Mouse (Mus musculus): ENCODE data around the gene Gpsm3. TPM values are rescaled to one million over a fixed set of nuclear protein-coding genes. Genes with fewer than 3 reads are reported as not detected.
"Not testable (repeated sequence)": the region's sequence is repeated elsewhere in the genome, so short reads cannot be mapped to it uniquely, and the experiment has no call there.

The Gpsm3 gene
- polyA plus RNA-seq (2015; fragmentation: Nextera tagmentation; extraction: Ambion mirVana): 3.4 and 4.9 TPM in 2 replicates

DNA sequence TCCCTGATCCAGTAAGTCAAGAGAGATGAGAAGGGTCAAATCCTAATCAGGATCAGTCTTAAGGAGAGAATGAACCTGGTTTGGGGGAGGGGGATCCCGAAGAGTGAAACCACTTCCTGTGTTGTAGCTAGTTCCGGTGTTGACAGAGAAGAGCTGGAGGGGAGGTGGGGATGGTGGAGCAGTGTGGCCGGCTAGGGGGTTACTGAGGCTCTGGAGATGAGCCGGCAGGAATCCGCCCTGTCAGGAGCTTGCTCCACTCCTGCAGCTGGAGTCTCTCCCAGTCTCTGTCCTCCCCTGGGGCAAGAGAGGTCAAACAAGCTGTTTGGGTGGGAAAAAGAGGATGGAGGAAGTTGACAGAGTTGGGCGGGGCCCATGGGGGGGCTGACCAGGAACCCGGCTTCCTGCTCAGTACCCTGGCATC lies at the start of gene Gpsm3:
Gene Gpsm3, plus strand, starts transcription at position 126 of the 421 bp plus-strand sequence.
- Histone ChIP-seq H3K4me3 (ENCODE audit: low read length) (no peak within 1 kb of the TSS), H3K36me3 (ENCODE audit: control insufficient read depth, insufficient read depth, low read length) (no peaks in the 10 kb centered on the region), H3K9me3 (ENCODE audit: control insufficient read depth, low read length) (no peaks in the 10 kb centered on the region), H3K4me1 (ENCODE audit: control insufficient read depth, insufficient read depth, low read depth, low read length) (peaks cover 40% of the 10 kb centered on the region), H3K27ac (ENCODE audit: low read depth, low read length) (peak within 1 kb of the TSS; percentile 14; the same call in 1 of the 2 replicates), H3K9ac (ENCODE audit: low read depth, low read length) (0 out of 2 replicates have a peak within 1 kb of the TSS, but pooled peaks have one; percentile 32), H3K4me2 (ENCODE audit: low read length) (peak within 1 kb of the TSS; percentile 69; the same call in 1 of the 2 replicates), H3K27me3 (replicated peaks; ENCODE audit: control insufficient read depth, insufficient read depth, low read length) (no peaks in the 10 kb centered on the region)
- ATAC-seq: no peak
- WGBS: 35% methylated on average over 6 of the region's 7 CpGs

DNA sequence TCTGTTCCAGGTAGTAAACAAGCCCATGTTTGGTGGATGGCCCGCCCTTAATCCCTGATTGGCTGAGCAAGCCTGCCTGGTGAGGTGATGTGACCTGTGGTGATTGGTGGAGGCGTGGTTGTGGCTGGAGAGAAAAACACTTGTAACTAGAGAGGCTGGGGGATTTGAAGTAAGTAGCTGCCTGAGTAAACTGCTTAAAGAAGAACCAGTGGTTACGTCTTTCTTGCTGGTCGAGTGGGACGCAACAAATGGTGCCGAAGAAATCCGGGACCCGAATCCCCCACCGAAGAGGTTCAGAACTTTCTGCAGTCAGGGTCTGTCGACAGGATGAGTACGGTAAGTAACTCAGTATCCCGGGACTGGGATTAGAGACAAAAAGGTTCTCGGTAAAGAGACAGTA lies 46.0 kb upstream of the Gpsm3 start:
- not testable (repeated sequence) for H3K4me1 ChIP-seq (ENCODE audit: control insufficient read depth, insufficient read depth, low read depth, low read length); ATAC-seq; H3K27ac ChIP-seq (ENCODE audit: low read depth, low read length); H3K9me3 ChIP-seq (ENCODE audit: control insufficient read depth, low read length); H3K4me3 ChIP-seq (ENCODE audit: low read length); H3K4me2 ChIP-seq (ENCODE audit: low read length); H3K9ac ChIP-seq (ENCODE audit: low read depth, low read length); H3K36me3 ChIP-seq (ENCODE audit: control insufficient read depth, insufficient read depth, low read length); H3K27me3 ChIP-seq (replicated peaks; ENCODE audit: control insufficient read depth, insufficient read depth, low read length)
- WGBS: 96% methylated on average over 12 of the region's 13 CpGs

DNA sequence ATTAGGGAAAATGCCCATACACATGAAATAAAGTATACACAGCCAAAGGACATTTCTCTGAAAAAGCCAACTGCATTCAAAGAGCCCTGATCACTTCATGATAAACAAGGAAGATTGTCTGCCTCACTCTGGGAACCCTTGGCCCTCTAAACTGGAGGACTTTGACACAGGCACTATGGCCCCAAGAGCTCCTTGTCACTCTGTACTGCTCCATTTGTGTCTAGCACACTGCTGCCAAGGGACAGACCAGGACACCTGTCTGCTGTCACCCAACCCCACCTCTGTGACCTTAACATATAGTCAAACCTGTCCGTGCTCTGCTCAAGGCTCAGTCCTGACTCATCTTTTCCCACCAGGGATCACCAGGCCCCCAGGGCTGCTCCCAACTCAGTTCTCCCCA lies 42.8 kb upstream of the Gpsm3 start:
- H3K27ac ChIP-seq (ENCODE audit: low read depth, low read length): no peak overlapping the region
- no peaks in the 10 kb centered on the region for H3K4me1 ChIP-seq (ENCODE audit: control insufficient read depth, insufficient read depth, low read depth, low read length)
- no peaks in the 10 kb centered on the region for H3K36me3 ChIP-seq (ENCODE audit: control insufficient read depth, insufficient read depth, low read length)
- 94% methylated on average over 1 of the region's 1 CpGs for WGBS
- H3K9ac ChIP-seq (ENCODE audit: low read depth, low read length): no peak overlapping the region
- H3K4me3 ChIP-seq (ENCODE audit: low read length): no peak overlapping the region
- no peak for ATAC-seq
- H3K9me3 ChIP-seq (ENCODE audit: control insufficient read depth, low read length): no peaks in the 10 kb centered on the region
- H3K27me3 ChIP-seq (replicated peaks; ENCODE audit: control insufficient read depth, insufficient read depth, low read length): no peaks in the 10 kb centered on the region
- H3K4me2 ChIP-seq (ENCODE audit: low read length): no peak overlapping the region

DNA sequence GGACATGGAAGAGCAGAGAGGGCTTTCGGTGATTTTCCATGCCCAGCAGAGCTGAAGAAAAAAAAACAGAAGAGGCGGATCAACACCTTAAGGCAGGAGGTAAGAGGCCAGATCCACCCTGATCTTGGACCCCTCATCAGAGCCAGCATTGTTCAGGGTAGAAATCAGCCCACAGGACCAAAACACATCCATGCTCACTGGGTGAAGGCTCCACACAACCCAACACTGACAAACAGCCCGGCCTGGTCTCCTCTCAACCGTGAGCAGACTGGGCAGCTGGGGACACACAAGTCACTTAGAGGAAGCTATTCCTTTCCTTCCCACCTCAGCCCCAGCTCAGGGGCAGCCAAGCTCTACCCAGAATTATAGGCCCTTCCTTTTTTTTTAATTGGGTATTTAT lies 42.0 kb upstream of the Gpsm3 start:
- no peaks in the 10 kb centered on the region for H3K4me1 ChIP-seq (ENCODE audit: control insufficient read depth, insufficient read depth, low read depth, low read length)
- H3K27me3 ChIP-seq (replicated peaks; ENCODE audit: control insufficient read depth, insufficient read depth, low read length): no peaks in the 10 kb centered on the region
- no peak overlapping the region for H3K4me3 ChIP-seq (ENCODE audit: low read length)
- WGBS: 90% methylated on average over 4 of the region's 4 CpGs
- H3K4me2 ChIP-seq (ENCODE audit: low read length): no peak overlapping the region
- no peaks in the 10 kb centered on the region for H3K9me3 ChIP-seq (ENCODE audit: control insufficient read depth, low read length)
- H3K36me3 ChIP-seq (ENCODE audit: control insufficient read depth, insufficient read depth, low read length): no peaks in the 10 kb centered on the region
- H3K9ac ChIP-seq (ENCODE audit: low read depth, low read length): no peak overlapping the region
- no peak for ATAC-seq
- H3K27ac ChIP-seq (ENCODE audit: low read depth, low read length): no peak overlapping the region

DNA sequence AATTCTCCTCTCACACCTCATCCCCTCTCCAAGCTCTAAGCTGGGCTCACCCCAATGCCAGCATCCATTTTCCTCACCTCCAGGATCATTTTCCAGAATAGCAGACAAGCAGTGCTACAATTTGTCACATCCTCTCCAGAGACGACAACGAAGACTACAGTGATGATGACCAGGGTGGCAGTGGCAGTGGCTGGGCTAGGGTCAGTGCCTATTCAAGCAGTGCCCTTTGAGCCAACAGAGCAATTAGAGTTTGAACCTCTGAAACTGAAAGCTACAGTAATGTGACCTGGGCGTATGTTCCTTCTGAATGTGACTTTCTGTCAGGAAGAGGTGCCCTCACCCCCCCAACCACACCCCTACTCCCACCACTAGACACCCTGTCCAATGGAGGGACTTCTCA lies 40.5 kb upstream of the Gpsm3 start:
- no peak for ATAC-seq
- Histone ChIP-seq H3K36me3 (ENCODE audit: control insufficient read depth, insufficient read depth, low read length) (no peaks in the 10 kb centered on the region), H3K4me1 (ENCODE audit: control insufficient read depth, insufficient read depth, low read depth, low read length) (no peaks in the 10 kb centered on the region), H3K4me2 (ENCODE audit: low read length) (no peak overlapping the region), H3K9ac (ENCODE audit: low read depth, low read length) (no peak overlapping the region), H3K27me3 (replicated peaks; ENCODE audit: control insufficient read depth, insufficient read depth, low read length) (no peaks in the 10 kb centered on the region), H3K4me3 (ENCODE audit: low read length) (no peak overlapping the region), H3K27ac (ENCODE audit: low read depth, low read length) (no peak overlapping the region), H3K9me3 (ENCODE audit: control insufficient read depth, low read length) (no peaks in the 10 kb centered on the region)
- WGBS: 91% methylated on average over 3 of the region's 3 CpGs

DNA sequence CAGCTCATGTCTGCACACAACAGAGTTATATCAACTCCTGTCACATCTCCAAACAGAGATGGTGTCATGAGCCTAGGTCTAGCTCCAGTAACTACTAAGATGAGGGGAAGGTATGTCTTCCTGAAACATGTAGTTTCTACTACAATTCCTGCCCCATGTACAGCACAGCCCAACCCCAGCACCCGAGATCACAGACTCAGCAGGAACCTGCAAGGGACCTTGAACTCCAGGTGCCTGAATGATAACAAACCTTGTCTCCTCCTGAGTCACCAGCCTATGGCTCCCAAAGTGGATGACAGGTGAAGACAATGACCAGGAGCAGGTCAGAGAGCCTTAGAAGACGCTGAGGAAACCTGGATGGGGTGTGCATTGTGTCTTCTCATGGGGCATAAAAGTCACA lies 39.8 kb upstream of the Gpsm3 start:
- Histone ChIP-seq H3K9ac (ENCODE audit: low read depth, low read length) (no peak overlapping the region), H3K4me1 (ENCODE audit: control insufficient read depth, insufficient read depth, low read depth, low read length) (no peaks in the 10 kb centered on the region), H3K27ac (ENCODE audit: low read depth, low read length) (no peak overlapping the region), H3K9me3 (ENCODE audit: control insufficient read depth, low read length) (no peaks in the 10 kb centered on the region), H3K27me3 (replicated peaks; ENCODE audit: control insufficient read depth, insufficient read depth, low read length) (no peaks in the 10 kb centered on the region), H3K4me2 (ENCODE audit: low read length) (no peak overlapping the region), H3K4me3 (ENCODE audit: low read length) (no peak overlapping the region), H3K36me3 (ENCODE audit: control insufficient read depth, insufficient read depth, low read length) (no peaks in the 10 kb centered on the region)
- 83% methylated on average over 2 of the region's 2 CpGs for WGBS
- ATAC-seq: no peak

DNA sequence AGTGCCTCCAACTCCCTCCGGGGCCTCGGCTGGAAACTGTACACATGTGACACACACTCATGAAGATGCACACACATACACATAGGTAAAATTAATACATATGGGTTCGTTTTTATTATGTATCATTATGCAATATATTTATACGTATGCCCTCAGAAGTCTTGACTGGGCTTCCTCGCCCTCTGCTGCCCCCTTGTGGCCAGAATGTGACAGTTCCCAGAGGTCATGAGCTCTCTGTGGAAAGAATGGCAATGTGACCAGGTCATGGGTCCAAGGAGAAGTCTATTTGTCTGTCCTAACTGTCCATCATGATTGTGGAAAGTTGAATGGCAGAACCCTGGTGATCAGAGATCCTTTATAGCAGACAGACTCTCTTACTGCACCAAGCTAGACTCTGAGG lies 34.1 kb upstream of the Gpsm3 start:
- H3K4me1 ChIP-seq (ENCODE audit: control insufficient read depth, insufficient read depth, low read depth, low read length): no peaks in the 10 kb centered on the region
- no peaks in the 10 kb centered on the region for H3K36me3 ChIP-seq (ENCODE audit: control insufficient read depth, insufficient read depth, low read length)
- 24% methylated on average over 5 of the region's 5 CpGs for WGBS
- no peaks in the 10 kb centered on the region for H3K27me3 ChIP-seq (replicated peaks; ENCODE audit: control insufficient read depth, insufficient read depth, low read length)
- no peak overlapping the region for H3K9ac ChIP-seq (ENCODE audit: low read depth, low read length)
- ATAC-seq: no peak
- no peak overlapping the region for H3K4me2 ChIP-seq (ENCODE audit: low read length)
- H3K9me3 ChIP-seq (ENCODE audit: control insufficient read depth, low read length): no peaks in the 10 kb centered on the region
- no peak overlapping the region for H3K4me3 ChIP-seq (ENCODE audit: low read length)
- H3K27ac ChIP-seq (ENCODE audit: low read depth, low read length): no peak overlapping the region

DNA sequence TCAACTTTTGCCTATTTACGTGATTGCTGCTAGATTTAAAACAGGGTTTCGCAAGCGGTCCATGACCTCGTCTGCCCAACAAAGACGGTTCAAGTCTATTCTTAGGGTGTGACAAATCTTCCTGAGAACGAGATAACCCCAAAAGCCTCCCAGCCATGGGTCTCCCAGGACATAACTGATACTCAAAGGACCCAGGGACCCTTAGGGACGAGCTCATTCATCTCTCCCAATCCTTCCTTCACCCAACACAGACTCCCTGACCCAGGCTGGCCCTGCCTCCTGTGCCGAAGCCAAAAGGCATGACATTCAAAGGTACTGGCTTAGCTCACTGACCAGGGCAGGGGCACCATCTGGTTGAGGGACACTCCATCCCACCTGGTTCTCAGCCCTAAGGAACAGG lies 33.2 kb upstream of the Gpsm3 start:
- ATAC-seq: no peak
- Histone ChIP-seq H3K4me3 (ENCODE audit: low read length) (no peak overlapping the region), H3K27ac (ENCODE audit: low read depth, low read length) (no peak overlapping the region), H3K36me3 (ENCODE audit: control insufficient read depth, insufficient read depth, low read length) (no peaks in the 10 kb centered on the region), H3K4me1 (ENCODE audit: control insufficient read depth, insufficient read depth, low read depth, low read length) (no peaks in the 10 kb centered on the region), H3K9me3 (ENCODE audit: control insufficient read depth, low read length) (no peaks in the 10 kb centered on the region), H3K9ac (ENCODE audit: low read depth, low read length) (no peak overlapping the region), H3K4me2 (ENCODE audit: low read length) (no peak overlapping the region), H3K27me3 (replicated peaks; ENCODE audit: control insufficient read depth, insufficient read depth, low read length) (no peaks in the 10 kb centered on the region)
- 86% methylated on average over 8 of the region's 8 CpGs for WGBS

DNA sequence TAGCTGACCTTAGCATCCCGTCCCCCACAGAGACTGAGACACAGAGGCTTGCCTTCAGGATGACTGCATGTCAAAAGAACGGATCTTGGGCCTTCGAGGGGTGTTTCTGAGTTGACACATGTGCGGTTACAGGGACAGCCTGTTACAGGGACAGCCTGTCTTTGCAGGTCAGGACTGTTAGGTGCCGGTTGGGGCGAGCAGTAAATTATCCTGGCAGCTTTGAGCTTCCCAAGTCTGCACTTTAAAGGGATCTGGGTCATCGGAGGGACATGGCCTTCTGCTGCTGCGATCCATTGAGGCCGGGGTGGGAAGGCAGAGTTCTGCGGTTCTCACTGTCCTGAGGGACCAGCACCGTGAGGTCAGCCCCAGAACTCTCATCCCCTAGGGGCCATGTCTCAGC lies 32.2 kb upstream of the Gpsm3 start:
- no peak overlapping the region for H3K4me3 ChIP-seq (ENCODE audit: low read length)
- no peak overlapping the region for H3K27ac ChIP-seq (ENCODE audit: low read depth, low read length)
- H3K4me2 ChIP-seq (ENCODE audit: low read length): no peak overlapping the region
- no peaks in the 10 kb centered on the region for H3K36me3 ChIP-seq (ENCODE audit: control insufficient read depth, insufficient read depth, low read length)
- H3K4me1 ChIP-seq (ENCODE audit: control insufficient read depth, insufficient read depth, low read depth, low read length): no peaks in the 10 kb centered on the region
- WGBS: 76% methylated on average over 11 of the region's 11 CpGs
- H3K9ac ChIP-seq (ENCODE audit: low read depth, low read length): no peak overlapping the region
- H3K27me3 ChIP-seq (replicated peaks; ENCODE audit: control insufficient read depth, insufficient read depth, low read length): no peaks in the 10 kb centered on the region
- no peak for ATAC-seq
- H3K9me3 ChIP-seq (ENCODE audit: control insufficient read depth, low read length): no peaks in the 10 kb centered on the region

DNA sequence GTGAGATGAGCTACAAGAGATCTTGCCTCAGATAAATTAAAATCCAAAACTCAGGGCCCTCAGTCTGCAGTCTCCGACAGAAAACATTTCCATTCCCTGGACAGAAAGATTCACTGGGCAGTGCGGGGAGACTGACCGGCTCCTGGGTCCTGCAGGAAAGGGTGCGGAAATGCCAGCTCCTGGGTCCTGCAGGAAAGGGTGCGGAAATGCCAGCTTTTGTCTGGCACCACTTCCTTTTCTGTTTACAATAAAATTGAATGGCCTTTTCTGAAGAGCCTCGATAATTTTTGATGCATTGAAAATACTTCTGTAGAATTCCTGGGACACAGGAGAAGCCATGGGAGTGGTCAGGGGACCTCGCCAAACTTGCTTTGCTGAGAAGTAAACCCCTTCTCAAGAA lies 30.5 kb upstream of the Gpsm3 start:
- WGBS: 87% methylated on average over 7 of the region's 7 CpGs
- Histone ChIP-seq H3K9ac (ENCODE audit: low read depth, low read length) (no peak overlapping the region), H3K4me1 (ENCODE audit: control insufficient read depth, insufficient read depth, low read depth, low read length) (no peaks in the 10 kb centered on the region), H3K27me3 (replicated peaks; ENCODE audit: control insufficient read depth, insufficient read depth, low read length) (no peaks in the 10 kb centered on the region), H3K36me3 (ENCODE audit: control insufficient read depth, insufficient read depth, low read length) (no peaks in the 10 kb centered on the region), H3K27ac (ENCODE audit: low read depth, low read length) (no peak overlapping the region), H3K4me2 (ENCODE audit: low read length) (no peak overlapping the region), H3K4me3 (ENCODE audit: low read length) (no peak overlapping the region), H3K9me3 (ENCODE audit: control insufficient read depth, low read length) (no peaks in the 10 kb centered on the region)
- no peak for ATAC-seq

Data from hindbrain, embryonic 16.5 days (tissue).